Mouse (Mus musculus) forebrain, embryonic 14.5 days (tissue): ENCODE results near the gene Csrnp3. TPM values are rescaled to one million over a fixed set of nuclear protein-coding genes. Genes with fewer than 3 reads are reported as not detected.
"Not testable (repeated sequence)": the region's sequence is repeated elsewhere in the genome, so short reads cannot be mapped to it uniquely, and the experiment has no call there.

Experiments
- ATAC-seq: fragments of 200-750 bp; cut with Nextera tagmentation; 2 replicates; pipeline ENCODE4 v1.8.0; 2017; ENCODE audit warnings: mild to moderate bottlenecking, moderate library complexity
- DNase-seq: peaks from one replicate; pipeline ENCODE4 v3.0.0-alpha.2; 2015; ENCODE audit warnings: low spot score
- H3K27ac ChIP-seq: fragments of 300-500 bp; sonication (generic); 2 replicates; pipeline ENCODE4 v1.5.1; 2014; ENCODE audit warnings: low read depth, mild to moderate bottlenecking, control low read depth, low read length, moderate library complexity
- H3K27me3 ChIP-seq: fragments of 300-500 bp; sonication (generic); replicated peaks from 2 replicates; pipeline ENCODE4 v1.6.1; 2014; ENCODE audit warnings: low read length, control low read depth, mixed read lengths; ENCODE audit not compliant: control insufficient read depth, insufficient read depth
- H3K36me3 ChIP-seq: fragments of 300-500 bp; sonication (generic); 2 replicates; pipeline ENCODE4 v1.6.1; 2014; ENCODE audit warnings: low read length, control low read depth; ENCODE audit not compliant: control insufficient read depth, insufficient read depth
- H3K4me1 ChIP-seq: fragments of 300-500 bp; sonication (generic); 2 replicates; pipeline ENCODE4 v1.6.1; 2014; ENCODE audit warnings: antibody characterized with exemption, low read length, control low read depth; ENCODE audit not compliant: control insufficient read depth, insufficient read depth
- H3K4me2 ChIP-seq: fragments of 300-500 bp; sonication (generic); 2 replicates; pipeline ENCODE4 v1.6.1; 2014; ENCODE audit warnings: mild to moderate bottlenecking, control low read depth, low read length
- H3K4me3 ChIP-seq: fragments of 300-500 bp; sonication (generic); 2 replicates; pipeline ENCODE4 v1.5.1; 2014; ENCODE audit warnings: low read depth, low read length, control low read depth
- H3K9ac ChIP-seq: fragments of 300-500 bp; sonication (generic); 2 replicates; pipeline ENCODE4 v1.6.1; 2014; ENCODE audit warnings: mild to moderate bottlenecking, low read length, control low read depth, moderate library complexity
- H3K9me3 ChIP-seq: fragments of 300-500 bp; sonication (generic); replicated peaks from 2 replicates; pipeline ENCODE4 v1.6.1; 2016; ENCODE audit warnings: low read length, control low read depth, mixed read lengths; ENCODE audit not compliant: control insufficient read depth
- WGBS: fragments of 180-500 bp; shearing (Covaris S2); extraction: QIAGEN DNeasy Blood & Tissue Kit; methylation state at CpG from one replicate; pipeline ENCODE4 v1.1.7; 2014; 5-methylcytosine and 5-hydroxymethylcytosine counted together
- polyA plus RNA-seq: library from polyadenylated mRNA; unstranded; fragments of >200 nt; fragmentation: Nextera tagmentation; extraction: Ambion mirVana; gene quantifications from 2 replicates; pipeline ENCODE4 v1.2.1, GENCODE M21; 2014

Gene Csrnp3
- polyA plus RNA-seq = 33.0 and 65.4 TPM in 2 replicates

DNA sequence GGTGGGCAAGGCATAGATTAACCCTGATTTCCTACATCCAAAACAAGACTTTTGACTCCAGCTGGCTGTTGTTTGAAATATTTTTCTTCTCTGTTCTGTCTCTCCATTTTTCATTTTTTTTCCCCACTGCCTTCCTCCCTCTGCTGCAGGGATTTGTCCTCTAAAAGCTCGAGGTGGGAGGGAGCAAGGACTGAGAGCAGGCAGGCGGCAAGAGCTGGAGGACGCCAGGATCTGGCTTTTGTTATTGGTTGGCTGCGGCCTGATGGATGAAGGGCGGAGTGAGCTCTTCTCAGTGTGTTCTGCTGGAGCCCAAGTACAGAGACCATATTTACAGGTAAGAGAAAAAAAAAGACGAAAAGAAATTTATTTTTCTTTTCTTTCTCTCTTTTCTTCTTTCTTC, at the start of gene Csrnp3:
Csrnp3 (plus strand) TSS at position 217 of the 400 bp plus-strand sequence.
- no peaks in the 10 kb centered on the region for H3K36me3 ChIP-seq
- peak within 1 kb of the TSS; percentile 62 for H3K4me2 ChIP-seq
- ATAC-seq = peak; percentile 86
- peaks cover 4% of the 10 kb centered on the region; the same call in 1 of the 2 replicates for H3K4me1 ChIP-seq
- no peaks in the 10 kb centered on the region for H3K27me3 ChIP-seq
- H3K27ac ChIP-seq = peak within 1 kb of the TSS; percentile 73
- whole genome bisulfite sequencing = under 1% methylated on average over 6 of the region's 6 CpGs
- peak; percentile 91 for DNase-seq
- no peaks in the 10 kb centered on the region for H3K9me3 ChIP-seq
- peak within 1 kb of the TSS; percentile 73 for H3K9ac ChIP-seq
- peak within 1 kb of the TSS; percentile 51 for H3K4me3 ChIP-seq

DNA sequence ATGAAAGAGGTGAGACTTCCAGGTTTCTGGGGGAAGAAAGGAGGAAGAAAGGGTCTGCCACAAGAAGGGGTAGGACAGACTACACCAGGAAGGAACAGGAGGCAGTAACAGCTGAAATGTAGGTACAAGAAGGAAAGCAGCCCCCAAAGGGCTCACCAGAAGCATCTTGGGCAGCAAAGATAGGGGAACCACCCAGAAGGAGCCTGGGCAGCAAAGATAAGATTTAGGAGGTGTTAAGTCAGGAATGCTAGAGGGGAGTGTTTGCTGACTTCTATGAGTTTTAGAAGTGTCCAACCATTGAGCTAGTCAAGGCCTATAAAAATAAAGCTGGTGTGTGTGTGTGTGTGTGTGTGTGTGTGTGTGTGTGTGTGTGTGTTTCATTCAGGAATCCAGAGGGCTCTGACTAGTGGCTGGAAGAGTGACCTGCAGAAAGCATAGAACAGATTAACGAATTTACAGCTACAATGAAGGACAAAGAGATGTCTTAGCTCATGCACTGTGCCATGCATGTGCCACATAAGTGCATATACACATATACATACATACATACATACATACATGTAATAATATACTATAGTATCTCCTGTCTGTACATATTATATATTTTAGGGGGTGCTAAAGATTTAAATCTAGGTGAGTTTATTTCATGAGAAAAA, 44.4 kb upstream of the Csrnp3 start:
- Histone ChIP-seq H3K27ac (no peak overlapping the region), H3K9ac (no peak overlapping the region), H3K27me3 (no peaks in the 10 kb centered on the region), H3K4me1 (no peaks in the 10 kb centered on the region), H3K9me3 (no peaks in the 10 kb centered on the region), H3K4me3 (no peak overlapping the region), H3K4me2 (no peak overlapping the region), H3K36me3 (no peaks in the 10 kb centered on the region)
- 77% methylated on average over 1 of the region's 1 CpGs for WGBS
- ATAC-seq (no peak), DNase-seq (no peak)

DNA sequence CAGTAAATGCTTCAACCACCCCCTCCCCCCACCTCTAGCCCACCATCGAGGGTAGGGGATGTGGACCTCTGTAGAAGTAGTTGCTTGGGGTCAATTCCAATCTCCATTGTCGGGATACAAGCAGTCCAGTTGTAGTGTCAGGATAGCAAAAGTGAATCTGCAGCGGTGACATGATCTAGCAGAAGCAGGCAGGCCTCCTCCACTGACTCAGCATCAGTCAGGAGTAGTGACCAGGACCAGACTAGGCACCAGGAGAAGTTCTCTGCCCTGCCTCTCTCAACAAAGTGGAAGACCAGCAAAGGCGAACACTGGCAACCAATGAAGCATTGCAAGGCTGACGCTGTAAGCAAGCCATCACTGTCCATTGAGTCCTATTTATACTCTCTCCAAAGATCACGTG, 39.0 kb upstream of the Csrnp3 start:
- H3K9me3 ChIP-seq = no peaks in the 10 kb centered on the region
- H3K27ac ChIP-seq = no peak overlapping the region
- H3K9ac ChIP-seq = no peak overlapping the region
- H3K4me1 ChIP-seq = no peaks in the 10 kb centered on the region
- H3K4me3 ChIP-seq = no peak overlapping the region
- ATAC-seq = no peak
- 90% methylated on average over 6 of the region's 6 CpGs for WGBS
- H3K27me3 ChIP-seq = no peaks in the 10 kb centered on the region
- DNase-seq = no peak
- H3K4me2 ChIP-seq = no peak overlapping the region
- no peaks in the 10 kb centered on the region for H3K36me3 ChIP-seq

DNA sequence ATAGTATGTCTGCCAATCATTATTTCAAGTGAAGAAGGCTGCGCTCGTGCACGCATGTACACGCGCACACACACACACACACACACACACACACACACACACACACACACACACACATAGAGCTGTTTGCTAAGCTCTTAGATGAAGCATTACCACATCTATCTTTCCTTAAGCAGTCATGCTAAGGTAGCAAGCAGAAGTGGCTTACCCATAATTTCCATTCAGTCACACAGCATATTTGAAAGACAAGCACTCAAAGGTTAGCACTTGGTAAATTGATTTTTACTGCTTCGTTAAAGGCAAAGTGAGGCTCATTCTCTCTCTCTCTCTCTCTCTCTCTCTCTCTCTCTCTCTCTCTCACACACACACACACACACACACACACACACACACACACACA, 34.4 kb upstream of the Csrnp3 start:
- H3K4me2 ChIP-seq, DNase-seq, H3K9me3 ChIP-seq, H3K27me3 ChIP-seq, ATAC-seq, H3K9ac ChIP-seq, H3K4me1 ChIP-seq, H3K36me3 ChIP-seq, H3K27ac ChIP-seq, H3K4me3 ChIP-seq: not testable (repeated sequence)
- WGBS = 90% methylated on average over 6 of the region's 6 CpGs

DNA sequence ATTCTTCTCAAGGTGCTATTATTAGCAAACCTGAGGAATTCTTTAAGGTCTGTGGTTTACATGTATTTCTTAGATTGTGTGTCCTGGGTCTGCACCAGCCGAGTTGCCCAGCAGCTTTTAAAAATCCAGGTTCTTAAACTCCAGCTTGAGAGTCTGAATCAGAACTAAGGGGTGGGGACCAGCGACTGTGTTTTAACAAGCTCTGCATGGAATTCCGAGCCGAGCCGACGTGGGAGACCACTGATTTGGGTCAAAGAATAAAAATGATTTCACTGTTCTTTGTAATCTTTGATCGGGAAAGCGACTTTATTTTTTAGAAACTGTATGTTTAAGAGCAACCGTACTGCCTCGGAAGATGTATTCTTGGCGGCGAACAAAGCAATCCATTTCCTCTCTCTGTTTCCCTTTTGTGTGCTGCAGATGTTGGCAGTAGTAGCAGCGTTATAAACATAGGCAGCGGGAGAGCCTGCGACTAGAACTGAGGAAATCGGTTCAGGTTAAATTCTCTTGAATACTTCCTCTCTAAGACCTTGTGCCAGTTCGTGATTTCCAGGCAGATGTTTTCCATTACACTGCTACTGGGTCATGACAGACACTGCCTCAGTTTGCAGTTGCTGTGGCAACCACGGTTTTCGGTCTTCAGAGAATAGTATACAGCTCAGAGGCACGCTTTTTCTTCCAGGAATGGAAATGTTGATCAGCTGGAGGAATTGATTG, 27.3 kb upstream of the Csrnp3 start:
- Histone ChIP-seq H3K9ac (peak overlapping the region; percentile 10; the same call in 1 of the 2 replicates), H3K9me3 (no peaks in the 10 kb centered on the region), H3K27me3 (no peaks in the 10 kb centered on the region), H3K27ac (0 out of 2 replicates have a peak overlapping the region, but pooled peaks have one; percentile 4), H3K4me2 (peak overlapping the region; percentile 32), H3K36me3 (no peaks in the 10 kb centered on the region), H3K4me1 (no peaks in the 10 kb centered on the region), H3K4me3 (no peak overlapping the region)
- ATAC-seq (peak; percentile 60; the same call in 1 of the 2 replicates), DNase-seq (peak; percentile 68)
- 66% methylated on average over 20 of the region's 20 CpGs for WGBS

- Histone ChIP-seq H3K27me3 (no peaks in the 10 kb centered on the region), H3K27ac (no peak overlapping the region), H3K9me3 (no peaks in the 10 kb centered on the region), H3K9ac (no peak overlapping the region), H3K36me3 (no peaks in the 10 kb centered on the region), H3K4me2 (no peak overlapping the region), H3K4me1 (no peaks in the 10 kb centered on the region), H3K4me3 (no peak overlapping the region)
- ATAC-seq = no peak
- WGBS = 96% methylated on average over 4 of the region's 4 CpGs
- no peak for DNase-seq
Observed at GRCm38 (mm10) chr2:65820114-65820769, 25.3 kb upstream of the Csrnp3 start.

- no peak for DNase-seq
- no peak overlapping the region for H3K4me3 ChIP-seq
- H3K36me3 ChIP-seq = no peaks in the 10 kb centered on the region
- H3K27me3 ChIP-seq = no peaks in the 10 kb centered on the region
- H3K27ac ChIP-seq = peak overlapping the region; percentile 55; the same call in 1 of the 2 replicates
- H3K4me1 ChIP-seq = no peaks in the 10 kb centered on the region
- H3K9me3 ChIP-seq = no peaks in the 10 kb centered on the region
- H3K9ac ChIP-seq = no peak overlapping the region
- WGBS = 93% methylated on average over 2 of the region's 2 CpGs
- no peak for ATAC-seq
- H3K4me2 ChIP-seq = no peak overlapping the region
Observed at GRCm38 (mm10) chr2:65826314-65826713, 19.3 kb upstream of the Csrnp3 start.

DNA sequence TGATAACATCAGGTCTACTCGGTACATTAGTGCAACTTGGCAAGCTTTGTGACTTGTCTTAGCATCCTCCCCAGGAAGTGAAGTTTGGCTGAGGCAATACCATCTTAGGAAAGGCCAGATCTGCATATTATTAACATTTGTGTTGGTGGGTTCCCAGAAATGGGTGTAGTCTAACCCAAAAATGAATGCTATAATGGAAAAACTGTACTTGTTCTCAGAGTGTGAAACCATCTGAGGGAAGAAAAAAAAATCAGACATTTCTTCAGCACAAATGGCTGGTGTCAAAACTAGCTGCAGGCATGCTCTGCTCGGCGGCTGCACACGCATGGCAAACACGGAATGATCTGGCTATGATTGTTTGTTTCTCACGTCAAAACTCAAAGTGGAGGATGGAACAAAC, 18.8 kb upstream of the Csrnp3 start:
- Histone ChIP-seq H3K9me3 (no peaks in the 10 kb centered on the region), H3K27me3 (no peaks in the 10 kb centered on the region), H3K27ac (no peak overlapping the region), H3K4me2 (no peak overlapping the region), H3K9ac (no peak overlapping the region), H3K4me3 (no peak overlapping the region), H3K36me3 (no peaks in the 10 kb centered on the region), H3K4me1 (no peaks in the 10 kb centered on the region)
- DNase-seq (peak; percentile 70), ATAC-seq (peak; percentile 62; the same call in 1 of the 2 replicates)
- 77% methylated on average over 6 of the region's 6 CpGs for WGBS
